Mouse (Mus musculus): ENCODE results near the gene Mycbpap. TPM values are rescaled to one million over a fixed set of nuclear protein-coding genes. Genes with fewer than 3 reads are reported as not detected.

The Mycbpap gene
- total and polyA plus RNA-seq, 3 experiments = 0.12 to 0.17 TPM; not detected in 1

DNA sequence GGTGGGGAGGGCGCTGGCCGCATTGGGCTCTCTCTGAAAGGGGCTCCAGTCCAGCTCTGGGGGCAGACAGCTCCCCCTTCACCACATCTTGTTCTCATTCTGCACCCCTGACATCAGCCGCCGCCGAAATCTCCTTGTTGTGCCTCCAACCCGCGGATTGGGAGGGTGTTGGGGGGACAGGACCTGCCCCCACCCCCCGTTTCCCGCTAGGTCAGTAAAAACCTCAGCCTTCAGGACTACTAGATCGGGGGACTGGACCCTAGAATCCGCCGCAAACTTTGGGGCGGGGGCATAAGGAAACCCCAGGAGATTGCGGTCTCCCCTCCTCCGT is 49.0 kb downstream of the Mycbpap start:
- Histone ChIP-seq H3K79me2 (ENCODE audit: control insufficient read depth, insufficient read depth, low read length, poor library complexity) (no peaks in the 10 kb centered on the region), H3K27ac (ENCODE audit: control insufficient read depth, low read depth, low read length) (no peak overlapping the region), H3K27me3 (ENCODE audit: control insufficient read depth in 1 of 2, insufficient read depth in 2 of 2, low read length in 2 of 2) (peaks cover 2 to 4% of the 10 kb centered on the region in 2 experiments; a peak in 3 of 4 replicates), H3K4me1 (ENCODE audit: control insufficient read depth in 1 of 2, insufficient read depth in 2 of 2, low read length in 2 of 2) (no peaks in the 10 kb centered on the region), H3K9me3 (replicated peaks; ENCODE audit: insufficient read depth, low read length) (no peaks in the 10 kb centered on the region), H3K36me3 (ENCODE audit: control insufficient read depth in 1 of 2, insufficient read depth in 2 of 2, low read length in 2 of 2) (no peaks in the 10 kb centered on the region), H3K4me3 (ENCODE audit: control insufficient read depth in 1 of 2, insufficient read depth in 1 of 2, low read depth in 2 of 2, low read length in 2 of 2) (no peak overlapping the region), H3K9ac (ENCODE audit: control insufficient read depth, low read depth, low read length, poor library complexity, severe bottlenecking) (no peak overlapping the region)
- TF ChIP-seq POLR2AphosphoS5 (IDR thresholded peaks at IDR 0.05; ENCODE audit: borderline replicate concordance, low read depth, low read length) = no peak
- TF ChIP-seq SMC3 (IDR thresholded peaks at IDR 0.05; ENCODE audit: low read depth, low read length) = no peak
- no peak for TF ChIP-seq CHD1 (IDR thresholded peaks at IDR 0.05; ENCODE audit: low read depth, low read length)
- no peak for TF ChIP-seq HCFC1 (IDR thresholded peaks at IDR 0.05; ENCODE audit: low read depth, low read length)
- TF ChIP-seq JUND (IDR thresholded peaks at IDR 0.05; ENCODE audit: low read depth, low read length) = no peak
- no peak for TF ChIP-seq ZC3H11A (IDR thresholded peaks at IDR 0.05; ENCODE audit: low read depth, low read length)
- no peak for TF ChIP-seq ELF1 (IDR thresholded peaks at IDR 0.05; ENCODE audit: low read depth, low read length)
- TF ChIP-seq NELFE (IDR thresholded peaks at IDR 0.05; ENCODE audit: low read depth, low read length) = no peak
- TF ChIP-seq UBTF (IDR thresholded peaks at IDR 0.05; ENCODE audit: borderline replicate concordance, insufficient read depth, low read depth, low read length) = no peak
- no peak for TF ChIP-seq USF1 (IDR thresholded peaks at IDR 0.05; ENCODE audit: low read depth, low read length)
- TF ChIP-seq MAFK (IDR thresholded peaks at IDR 0.05; ENCODE audit: borderline replicate concordance, low read depth, low read length) = no peak
- no peak for DNase-seq (ENCODE audit: low read depth, low spot score)

DNA sequence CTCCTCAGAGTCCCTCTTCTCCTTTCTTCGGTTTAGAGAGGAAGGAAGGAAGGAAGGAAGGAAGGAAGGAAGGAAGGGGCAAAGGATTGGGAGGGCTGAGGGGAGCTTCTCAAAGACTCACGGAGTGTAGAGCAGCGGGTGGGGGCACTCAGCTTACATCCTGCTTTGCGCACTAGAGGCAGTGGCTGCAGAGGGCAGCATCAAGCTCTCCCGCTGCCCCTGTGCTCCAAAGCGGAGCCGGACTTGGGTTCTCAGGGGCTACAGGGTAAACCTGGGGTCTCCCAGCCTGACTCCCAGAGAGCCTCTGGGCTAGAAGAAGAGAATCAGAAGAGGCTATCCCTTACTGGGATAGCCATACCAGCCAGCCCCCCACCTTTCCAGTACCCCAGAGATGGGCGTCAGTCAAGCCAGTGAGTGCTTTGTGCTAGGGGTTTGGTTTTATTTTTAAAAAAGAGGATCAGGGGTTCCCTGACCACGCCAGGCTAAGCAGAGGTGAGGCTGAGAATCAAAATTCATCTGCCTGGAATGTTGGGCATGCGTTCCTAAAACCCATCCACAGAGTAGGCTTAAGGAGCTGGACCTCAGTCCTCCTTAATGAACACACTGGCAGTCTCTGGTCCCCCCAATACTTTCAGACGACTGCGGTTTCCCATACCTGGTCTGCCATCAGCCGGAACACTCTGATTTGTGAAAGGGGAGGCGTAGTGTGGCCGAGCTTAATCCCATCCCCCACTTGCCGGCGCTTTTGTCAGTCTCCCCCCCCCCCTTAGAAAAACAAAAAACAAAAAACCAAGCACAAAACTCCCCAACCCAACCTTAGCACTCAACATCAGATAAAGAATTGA is 49.6 kb downstream of the Mycbpap start:
- H3K4me3 ChIP-seq (ENCODE audit: control insufficient read depth in 1 of 2, insufficient read depth in 1 of 2, low read depth in 2 of 2, low read length in 2 of 2) = no peak overlapping the region
- no peak overlapping the region for H3K27ac ChIP-seq (ENCODE audit: control insufficient read depth, low read depth, low read length)
- no peak overlapping the region for H3K9ac ChIP-seq (ENCODE audit: control insufficient read depth, low read depth, low read length, poor library complexity, severe bottlenecking)
- no peaks in the 10 kb centered on the region for H3K79me2 ChIP-seq (ENCODE audit: control insufficient read depth, insufficient read depth, low read length, poor library complexity)
- H3K9me3 ChIP-seq (replicated peaks; ENCODE audit: insufficient read depth, low read length) = no peaks in the 10 kb centered on the region
- no peak for DNase-seq (ENCODE audit: low read depth, low spot score)
- no peaks in the 10 kb centered on the region for H3K4me1 ChIP-seq (ENCODE audit: control insufficient read depth in 1 of 2, insufficient read depth in 2 of 2, low read length in 2 of 2)
- H3K36me3 ChIP-seq (ENCODE audit: control insufficient read depth in 1 of 2, insufficient read depth in 2 of 2, low read length in 2 of 2) = no peaks in the 10 kb centered on the region
- peaks cover 0 to 2% of the 10 kb centered on the region in 2 experiments; a peak in 2 of 4 replicates for H3K27me3 ChIP-seq (ENCODE audit: control insufficient read depth in 1 of 2, insufficient read depth in 2 of 2, low read length in 2 of 2)
- TF ChIP-seq MXI1 (IDR thresholded peaks at IDR 0.05; ENCODE audit: low read depth, low read length) (no peak), TCF12 (IDR thresholded peaks at IDR 0.05; ENCODE audit: low read depth, low read length) (no peak), NRF1 (IDR thresholded peaks at IDR 0.05; ENCODE audit: insufficient read depth, low read depth, low read length, poor library complexity, severe bottlenecking) (no peak), USF2 (IDR thresholded peaks at IDR 0.05; ENCODE audit: borderline replicate concordance in 1 of 2, insufficient read depth in 1 of 2, low read depth in 1 of 2, low read length in 2 of 2) (no peak), UBTF (IDR thresholded peaks at IDR 0.05; ENCODE audit: borderline replicate concordance, insufficient read depth, low read depth, low read length) (no peak), EP300 (IDR thresholded peaks at IDR 0.05; ENCODE audit: low read depth in 1 of 2, low read length in 2 of 2) (no peak), ZC3H11A (IDR thresholded peaks at IDR 0.05; ENCODE audit: low read depth, low read length) (no peak), CHD2 (IDR thresholded peaks at IDR 0.05; ENCODE audit: low read length) (no peak), GATA1 (IDR thresholded peaks at IDR 0.05; ENCODE audit: low read depth, low read length) (no peak), POLR2AphosphoS2 (IDR thresholded peaks at IDR 0.05; ENCODE audit: low read length) (no peak), HCFC1 (IDR thresholded peaks at IDR 0.05; ENCODE audit: low read depth, low read length) (no peak), KAT2A (conservative IDR thresholded peaks at IDR 0.05; ENCODE audit: low read depth, low read length) (no peak), JUND (IDR thresholded peaks at IDR 0.05; ENCODE audit: low read depth, low read length) (no peak)
